In genomic region chr2:32175051-32175466, GRCm38 (mm10) we compare ENCODE assay signal across 8 mouse cellular contexts. TPM values are rescaled to one million over a fixed set of nuclear protein-coding genes. Genes with fewer than 3 reads are reported as not detected.
A peak's percentile ranks its signal among the peaks of the same experiment; 100 is the strongest.
DNase-seq lines count a peak whose midpoint lies in the region; ATAC-seq and TF ChIP-seq lines count a peak whose summit lies in the region.

No protein-coding gene starts in this region.

- 19% methylated on average over 7 of the region's 7 CpGs for WGBS in forebrain, postnatal 0 days
- WGBS in kidney, postnatal 0 days: 27% methylated on average over 7 of the region's 7 CpGs
- 22% methylated on average over 7 of the region's 7 CpGs for WGBS in stomach, postnatal 0 days

- H3K9ac ChIP-seq in forebrain, postnatal 0 days: no peak overlapping the region
- peak overlapping the region; percentile 28 for H3K9ac ChIP-seq in kidney, postnatal 0 days (ENCODE audit: low read depth, low read length)
- peak overlapping the region; percentile 41 for H3K9ac ChIP-seq in stomach, postnatal 0 days (ENCODE audit: low read length)

- peak; percentile 71 for ATAC-seq in frontal cortex, adult (ENCODE audit: low TSS enrichment)
- ATAC-seq in forebrain, postnatal 0 days: peak; percentile 50
- peak; percentile 67 for ATAC-seq in kidney, postnatal 0 days (replicated peaks; ENCODE audit: low FRiP score, low read depth)
- peak; percentile 80 for ATAC-seq in stomach, postnatal 0 days (ENCODE audit: low FRiP score, low TSS enrichment)
- ATAC-seq in granulocyte monocyte progenitor cell, adult 5-6 weeks (replicated peaks; ENCODE audit: poor library complexity, severe bottlenecking): no peak

- H3K4me2 ChIP-seq in forebrain, postnatal 0 days (ENCODE audit: low read depth): no peak overlapping the region
- H3K4me2 ChIP-seq in kidney, postnatal 0 days (ENCODE audit: low read length): peak overlapping the region; percentile 28
- H3K4me2 ChIP-seq in stomach, postnatal 0 days (replicated peaks; ENCODE audit: low read depth): peak overlapping the region; percentile 8

- H3K4me3 ChIP-seq in forebrain, postnatal 0 days (ENCODE audit: low read depth, low read length): no peak overlapping the region
- H3K4me3 ChIP-seq in kidney, postnatal 0 days (replicated peaks; ENCODE audit: low read depth, low read length): no peak overlapping the region
- no peak overlapping the region for H3K4me3 ChIP-seq in stomach, postnatal 0 days (ENCODE audit: low read depth, low read length)

- TF ChIP-seq EP300 in stomach, postnatal 0 days (optimal IDR thresholded peaks at IDR 0.05): no peak

- DNase-seq in frontal cortex, postnatal 25 days (ENCODE audit: low spot score in 2 of 2): no peak
- DNase-seq in cerebellum, adult 18-20 months: peak; percentile 72 to 74
- peak; percentile 48 for DNase-seq in forebrain, postnatal 0 days
- DNase-seq in kidney, postnatal 0 days (ENCODE audit: low spot score): no peak
- DNase-seq in lung, postnatal 36 days: peak; percentile 35
- DNase-seq in stomach, postnatal 0 days (ENCODE audit: low spot score): peak; percentile 59

- peaks cover 12% of the 10 kb centered on the region for H3K4me1 ChIP-seq in forebrain, postnatal 0 days (ENCODE audit: insufficient read depth)
- H3K4me1 ChIP-seq in kidney, postnatal 0 days (replicated peaks; ENCODE audit: insufficient read depth, low read length): peaks cover 48% of the 10 kb centered on the region
- peaks cover 17% of the 10 kb centered on the region for H3K4me1 ChIP-seq in stomach, postnatal 0 days (replicated peaks; ENCODE audit: control insufficient read depth, insufficient read depth)

- no peaks in the 10 kb centered on the region for H3K9me3 ChIP-seq in forebrain, postnatal 0 days (ENCODE audit: low read length)
- no peaks in the 10 kb centered on the region for H3K9me3 ChIP-seq in kidney, postnatal 0 days (replicated peaks; ENCODE audit: low read length)
- no peaks in the 10 kb centered on the region for H3K9me3 ChIP-seq in stomach, postnatal 0 days (ENCODE audit: control insufficient read depth, low read length)

- no peaks in the 10 kb centered on the region for H3K36me3 ChIP-seq in forebrain, postnatal 0 days (ENCODE audit: insufficient read depth)
- no peaks in the 10 kb centered on the region for H3K36me3 ChIP-seq in kidney, postnatal 0 days (ENCODE audit: insufficient read depth, low read length)
- no peaks in the 10 kb centered on the region for H3K36me3 ChIP-seq in stomach, postnatal 0 days (ENCODE audit: control insufficient read depth, insufficient read depth, low read length)

- TF ChIP-seq CTCF in forebrain, postnatal 0 days (IDR thresholded peaks at IDR 0.05; ENCODE audit: low read depth): no peak
- no peak for TF ChIP-seq CTCF in kidney, postnatal 0 days (IDR thresholded peaks at IDR 0.05; ENCODE audit: low read depth)
- TF ChIP-seq CTCF in stomach, postnatal 0 days (IDR thresholded peaks at IDR 0.05; ENCODE audit: low read depth): no peak

- H3K27ac ChIP-seq in forebrain, postnatal 0 days (ENCODE audit: low read depth, low read length): peak overlapping the region; percentile 84
- peak overlapping the region; percentile 85 for H3K27ac ChIP-seq in kidney, postnatal 0 days
- H3K27ac ChIP-seq in stomach, postnatal 0 days (replicated peaks): peak overlapping the region; percentile 75

- H3K27me3 ChIP-seq in forebrain, postnatal 0 days (ENCODE audit: insufficient read depth, low read length): no peaks in the 10 kb centered on the region
- no peaks in the 10 kb centered on the region for H3K27me3 ChIP-seq in kidney, postnatal 0 days (ENCODE audit: insufficient read depth, low read length)
- no peaks in the 10 kb centered on the region for H3K27me3 ChIP-seq in stomach, postnatal 0 days (ENCODE audit: control insufficient read depth, insufficient read depth, low read length)

RNA-seq across cellular contexts. Expression of gene Prrc2b, which starts 24.2 kb away (rescaled TPM):
- total RNA-seq in forebrain, postnatal 0 days (2014; rRNA removed): 92.1 and 131 TPM in 2 replicates
- 40.7 and 60.4 TPM in 2 replicates for polyA plus RNA-seq in forebrain, postnatal 0 days (2015; fragmentation: Nextera tagmentation; extraction: Ambion mirVana)
- polyA plus RNA-seq in kidney, postnatal 0 days (2015; fragmentation: Nextera tagmentation; extraction: Ambion mirVana): 31.4 and 33.8 TPM in 2 replicates
- polyA plus RNA-seq in stomach, postnatal 0 days (2015; fragmentation: Nextera tagmentation; extraction: Ambion mirVana): 18.7 and 21.6 TPM in 2 replicates
- 32.6 and 46.7 TPM in 2 replicates for total RNA-seq in granulocyte monocyte progenitor cell, adult 5-6 weeks (2014; fragmentation: Nextera tagmentation)
- 10.5 and 12.8 TPM in 2 replicates for total RNA-seq in granulocyte monocyte progenitor cell, adult 5-6 weeks (2017)

Comparison
In these comparisons a context has a peak if more than half of its experiments do, and no peak if none do; other contexts are left out.
1. DNase-seq: peak in cerebellum, adult 18-20 months (2 of 2), forebrain, postnatal 0 days (single experiment), lung, postnatal 36 days (single experiment) and stomach, postnatal 0 days (single experiment); none in frontal cortex, postnatal 25 days (0 of 2) and kidney, postnatal 0 days (single experiment).
2. Peak in every context shown above with its lines, with median percentiles within 50 percentile points of each other: H3K27ac ChIP-seq.